Mouse (Mus musculus) megakaryocyte, embryonic 14.5 days (primary cell): ENCODE measurements around the gene Trappc3l. TPM values are rescaled to one million over a fixed set of nuclear protein-coding genes. Genes with fewer than 3 reads are reported as not detected.

ENCODE experiments used
- H3K27me3 ChIP-seq: replicated peaks from 2 replicates; pipeline ENCODE3; 2012; ENCODE audit warnings: inconsistent platforms
- H3K36me3 ChIP-seq: replicated peaks from 2 replicates; pipeline ENCODE3; 2012; ENCODE audit warnings: low read length, inconsistent platforms, mixed read lengths
- H3K4me1 ChIP-seq: 2 replicates; pipeline ENCODE4 v1.6.1; 2012; ENCODE audit warnings: inconsistent platforms
- H3K4me3 ChIP-seq: replicated peaks from 2 replicates; pipeline ENCODE3; 2012; ENCODE audit warnings: moderate library complexity, mild to moderate bottlenecking, inconsistent platforms
- H3K9me3 ChIP-seq: 2 replicates; pipeline ENCODE4 v1.6.1; 2012; ENCODE audit warnings: inconsistent platforms
- FLI1 ChIP-seq: IDR thresholded peaks from 2 replicates; pipeline ENCODE4 v1.6.1; 2012; ENCODE audit warnings: low read length, inconsistent platforms, mixed read lengths
- GATA1 ChIP-seq: IDR thresholded peaks from 3 replicates; pipeline ENCODE4 v1.6.1; 2012; ENCODE audit warnings: mixed read lengths, low read length, inconsistent platforms, borderline replicate concordance
- polyA plus RNA-seq: library from polyadenylated mRNA; stranded (reverse); fragments of >175 nt; gene quantifications from 2 replicates; pipeline ENCODE4 v1.2.3, GENCODE M21; 2012; ENCODE audit warnings: low replicate concordance; ENCODE audit not compliant: insufficient read depth

The Trappc3l gene
- polyA plus RNA-seq, 1 experiment: not detected

DNA sequence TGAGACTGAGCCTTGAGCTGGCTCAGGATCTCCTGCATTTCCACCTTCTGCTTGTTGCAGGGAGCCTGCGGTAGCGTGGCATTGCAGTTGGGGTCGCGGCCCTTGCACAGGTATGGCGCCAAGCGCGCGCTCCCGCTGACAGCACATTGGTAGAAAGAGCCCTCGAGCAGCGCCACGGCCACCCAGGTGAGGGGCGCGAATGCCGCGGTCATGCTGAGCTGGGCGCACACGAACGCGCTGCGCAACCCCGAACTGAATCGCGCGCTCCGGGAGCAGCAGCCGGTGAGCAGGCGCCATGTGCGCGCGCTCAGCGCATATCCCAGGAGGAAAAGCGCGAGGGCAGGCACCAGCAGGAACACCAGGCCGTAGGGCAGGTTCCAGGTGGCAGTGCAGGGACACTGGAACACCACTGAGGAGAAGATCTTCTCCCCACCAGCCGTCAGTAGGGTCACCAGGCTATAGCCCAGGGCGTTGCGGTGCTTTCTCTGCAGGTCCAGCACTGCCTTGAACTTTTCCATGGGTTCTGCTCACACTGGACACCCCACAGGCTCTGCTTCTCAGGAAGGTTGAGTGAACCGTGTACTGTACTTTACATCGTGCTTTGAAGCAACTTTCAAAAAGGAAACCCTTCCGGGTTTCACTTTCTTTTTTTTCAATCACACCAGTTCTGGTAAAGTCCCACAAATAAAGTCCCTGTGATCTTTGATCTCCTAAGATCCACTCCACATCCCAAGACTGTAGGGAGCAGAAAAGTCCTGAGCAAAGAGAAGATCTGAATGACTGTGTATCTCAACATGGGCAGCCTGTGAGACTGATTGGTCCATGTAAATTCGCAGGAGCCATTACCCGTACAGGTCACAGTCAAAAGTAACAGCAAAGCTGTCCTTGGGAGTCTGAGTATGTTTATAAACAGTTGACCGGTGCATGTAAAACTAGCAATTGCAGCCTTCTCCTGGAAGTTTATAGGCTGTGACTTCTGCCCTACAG, 90.3 kb downstream of the Trappc3l start, which contains the start of gene Calhm6:
Gene Calhm6, minus strand, starts transcription at position 593 of the 987 bp plus-strand sequence.
- Histone ChIP-seq H3K4me1 (peaks cover 20% of the 10 kb centered on the region), H3K36me3 (no peaks in the 10 kb centered on the region), H3K4me3 (peak within 1 kb of the TSS; percentile 90), H3K9me3 (peaks cover 11% of the 10 kb centered on the region), H3K27me3 (peaks cover 12% of the 10 kb centered on the region)
- TF ChIP-seq GATA1 (no peak), FLI1 (no peak)

DNA sequence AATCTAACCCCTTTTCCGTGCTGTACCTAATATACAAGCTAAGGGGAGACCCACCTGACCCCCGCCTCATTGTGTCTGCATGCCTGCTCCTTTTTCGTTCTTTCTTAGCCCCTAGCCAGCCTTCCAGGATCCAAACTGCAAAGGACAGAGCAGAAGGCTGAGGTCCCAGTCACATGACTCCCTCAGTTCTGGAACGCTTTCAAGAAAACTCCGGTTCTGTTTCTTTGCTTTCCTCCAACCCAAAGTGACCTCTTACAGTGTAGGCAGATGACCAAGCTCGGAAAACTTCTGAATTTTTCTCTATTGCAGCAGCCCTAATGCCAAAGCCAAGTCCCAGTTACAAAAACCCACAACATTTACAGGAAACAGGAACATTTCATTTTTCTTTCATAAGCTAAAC, 91.0 kb downstream of the Trappc3l start:
- TF ChIP-seq FLI1: no peak
- no peak for TF ChIP-seq GATA1
- H3K9me3 ChIP-seq: peaks cover 9% of the 10 kb centered on the region
- peaks cover 20% of the 10 kb centered on the region for H3K4me1 ChIP-seq
- no peak overlapping the region for H3K4me3 ChIP-seq
- peaks cover 12% of the 10 kb centered on the region for H3K27me3 ChIP-seq
- H3K36me3 ChIP-seq: no peaks in the 10 kb centered on the region

DNA sequence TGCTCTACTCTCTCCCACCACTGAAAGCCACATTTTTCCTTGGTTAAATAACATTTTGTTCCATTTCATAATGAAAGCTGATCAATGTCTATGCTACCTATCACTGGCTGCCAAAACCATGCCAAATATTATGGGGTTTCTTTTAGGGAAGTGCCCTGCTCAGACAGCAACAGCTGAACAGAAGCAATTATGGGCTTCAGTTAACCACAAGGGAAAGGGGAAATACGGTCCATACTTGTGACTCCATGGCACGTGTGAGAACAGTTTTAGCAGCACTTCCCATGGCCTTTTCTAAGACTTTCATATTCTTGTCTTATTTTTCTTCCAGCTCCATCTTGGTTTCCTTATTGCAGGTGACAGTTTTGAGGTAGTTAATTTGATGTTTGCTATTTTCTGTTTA, 94.0 kb downstream of the Trappc3l start:
- H3K9me3 ChIP-seq: peaks cover 5% of the 10 kb centered on the region; the same call in 1 of the 2 replicates
- H3K4me3 ChIP-seq: no peak overlapping the region
- no peak for TF ChIP-seq GATA1
- no peak for TF ChIP-seq FLI1
- peaks cover 17% of the 10 kb centered on the region for H3K4me1 ChIP-seq
- H3K27me3 ChIP-seq: peaks cover 12% of the 10 kb centered on the region
- no peaks in the 10 kb centered on the region for H3K36me3 ChIP-seq

DNA sequence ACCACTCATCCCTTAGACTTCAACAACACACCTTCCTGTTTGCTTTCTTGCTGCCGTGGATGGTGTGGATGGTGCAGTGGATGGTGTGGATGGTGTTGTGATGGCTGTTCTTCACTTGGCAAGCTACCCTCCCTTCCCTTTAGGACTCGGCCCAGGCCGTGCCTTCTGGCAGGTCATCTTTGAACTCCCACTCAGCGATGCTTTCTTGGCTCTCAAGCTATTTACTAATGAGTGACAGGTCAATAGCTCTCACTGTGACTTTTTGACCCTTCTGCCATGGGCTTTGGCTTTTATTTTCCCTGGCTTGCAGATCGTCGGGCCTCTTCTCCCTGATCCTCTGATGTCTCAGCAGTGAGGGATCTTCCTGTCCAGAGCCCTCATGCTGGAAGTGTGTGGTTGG, 99.0 kb downstream of the Trappc3l start:
- TF ChIP-seq FLI1 (no peak), GATA1 (no peak)
- no peak overlapping the region for H3K4me3 ChIP-seq
- H3K27me3 ChIP-seq: no peaks in the 10 kb centered on the region
- H3K4me1 ChIP-seq: peaks cover 1% of the 10 kb centered on the region
- no peaks in the 10 kb centered on the region for H3K9me3 ChIP-seq
- no peaks in the 10 kb centered on the region for H3K36me3 ChIP-seq

DNA sequence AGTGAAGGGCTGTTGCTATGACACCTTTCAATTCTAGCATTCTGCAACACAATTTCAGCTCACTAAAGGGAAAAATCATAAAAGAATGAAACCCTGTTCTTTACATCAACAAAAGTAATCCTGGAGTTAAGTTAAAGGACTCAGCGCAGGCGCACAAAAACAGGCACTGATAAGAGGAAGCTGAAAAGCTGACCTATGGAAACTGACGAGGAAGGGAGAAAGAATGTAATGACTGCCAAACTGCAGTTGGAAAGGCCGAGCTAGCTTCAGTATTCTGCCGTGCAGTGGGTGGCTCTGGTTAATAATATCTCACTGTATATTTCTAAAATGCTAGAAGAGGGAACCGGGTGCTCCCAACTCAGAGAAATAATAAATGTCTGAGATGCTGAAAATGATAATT, 100.6 kb downstream of the Trappc3l start:
- Histone ChIP-seq H3K36me3 (no peaks in the 10 kb centered on the region), H3K27me3 (no peaks in the 10 kb centered on the region), H3K4me1 (no peaks in the 10 kb centered on the region), H3K9me3 (peaks cover 3% of the 10 kb centered on the region; the same call in 1 of the 2 replicates), H3K4me3 (no peak overlapping the region)
- TF ChIP-seq GATA1 (no peak), FLI1 (no peak)

DNA sequence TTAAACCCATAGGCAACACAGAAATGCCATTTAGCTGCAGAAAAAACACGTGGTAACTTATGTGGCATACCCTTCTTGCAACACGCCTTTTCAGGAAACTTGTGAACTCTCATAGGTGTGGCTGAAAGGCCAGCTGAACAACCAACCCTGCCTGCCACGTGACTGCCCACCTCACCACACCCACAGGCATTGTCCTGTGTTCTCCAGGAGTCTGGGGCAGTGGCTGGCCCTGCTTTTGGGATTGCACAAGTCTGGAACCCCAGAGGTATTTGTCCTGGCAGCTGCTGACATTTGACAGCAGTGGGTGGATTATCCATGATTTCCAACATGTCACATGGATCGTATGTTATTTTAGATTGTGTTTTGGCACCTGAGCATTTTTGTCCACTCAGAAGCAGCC, 102.4 kb downstream of the Trappc3l start:
- Histone ChIP-seq H3K9me3 (peaks cover 7% of the 10 kb centered on the region), H3K36me3 (no peaks in the 10 kb centered on the region), H3K4me3 (no peak overlapping the region), H3K4me1 (no peaks in the 10 kb centered on the region), H3K27me3 (no peaks in the 10 kb centered on the region)
- TF ChIP-seq GATA1 (no peak), FLI1 (no peak)

DNA sequence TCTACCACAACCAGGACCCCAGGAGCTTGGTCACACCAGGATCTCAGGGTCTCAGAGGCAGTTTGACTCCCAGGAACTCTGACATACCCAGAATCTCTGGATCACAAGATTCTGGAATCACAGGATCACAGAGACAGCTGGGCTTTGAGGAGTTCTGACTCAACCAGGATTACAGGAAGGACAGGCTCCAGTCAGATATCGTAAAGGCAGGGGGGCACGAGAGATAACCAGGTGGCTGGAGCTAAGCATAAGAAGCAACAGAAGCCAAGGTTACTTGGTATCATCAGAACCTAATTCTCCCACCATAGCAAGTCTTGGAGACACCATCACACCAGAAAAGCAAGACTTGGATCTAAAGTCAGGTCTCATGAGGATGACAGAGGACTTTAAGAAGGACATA, 104.3 kb downstream of the Trappc3l start:
- TF ChIP-seq FLI1 (no peak), GATA1 (no peak)
- peaks cover 7% of the 10 kb centered on the region for H3K9me3 ChIP-seq
- no peaks in the 10 kb centered on the region for H3K27me3 ChIP-seq
- H3K4me3 ChIP-seq: no peak overlapping the region
- no peaks in the 10 kb centered on the region for H3K36me3 ChIP-seq
- H3K4me1 ChIP-seq: no peaks in the 10 kb centered on the region

DNA sequence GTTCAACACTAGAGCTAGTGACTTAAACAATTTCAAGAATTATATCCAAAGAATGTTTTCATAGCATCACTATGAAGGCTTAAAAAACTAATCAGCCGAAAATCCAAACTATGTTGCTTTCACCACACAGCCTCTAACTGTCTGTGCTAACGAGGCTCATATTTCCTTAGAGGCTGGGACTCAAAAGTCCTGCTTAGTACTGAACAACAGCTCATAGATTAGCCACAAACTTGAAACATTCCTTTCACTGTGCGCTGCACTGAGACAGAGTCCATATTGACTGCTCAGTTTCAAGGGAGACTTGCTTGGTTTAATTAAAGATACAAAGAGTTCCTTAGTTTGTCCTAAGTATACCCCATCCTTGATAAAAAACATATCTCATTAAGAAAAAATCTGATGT, 112.4 kb downstream of the Trappc3l start:
- no peaks in the 10 kb centered on the region for H3K4me1 ChIP-seq
- H3K36me3 ChIP-seq: no peaks in the 10 kb centered on the region
- H3K9me3 ChIP-seq: no peaks in the 10 kb centered on the region
- TF ChIP-seq GATA1: no peak
- no peak for TF ChIP-seq FLI1
- peaks cover 13% of the 10 kb centered on the region for H3K27me3 ChIP-seq
- H3K4me3 ChIP-seq: no peak overlapping the region

DNA sequence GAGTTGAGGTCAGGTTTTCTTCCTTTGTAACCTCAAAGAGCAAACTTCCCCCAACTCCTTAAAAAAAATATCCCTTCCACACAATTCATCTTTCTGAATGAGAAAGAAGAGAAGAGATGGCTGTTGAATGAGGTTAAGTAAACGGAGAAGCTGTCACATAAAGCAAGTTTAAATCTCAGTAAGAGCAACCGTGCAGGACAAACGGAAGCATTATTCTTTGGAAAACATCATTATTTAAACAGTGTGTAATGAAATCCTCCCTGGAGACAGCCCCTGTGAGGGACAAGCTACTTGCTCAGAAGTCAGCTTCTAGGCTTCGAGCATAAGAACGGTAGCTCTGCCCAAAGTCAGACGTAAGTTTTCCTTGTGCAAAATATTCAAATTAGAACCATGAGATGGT, 113.1 kb downstream of the Trappc3l start:
- H3K4me1 ChIP-seq: no peaks in the 10 kb centered on the region
- no peak overlapping the region for H3K4me3 ChIP-seq
- H3K27me3 ChIP-seq: peaks cover 13% of the 10 kb centered on the region
- no peak for TF ChIP-seq GATA1
- TF ChIP-seq FLI1: no peak
- H3K36me3 ChIP-seq: no peaks in the 10 kb centered on the region
- H3K9me3 ChIP-seq: no peaks in the 10 kb centered on the region

DNA sequence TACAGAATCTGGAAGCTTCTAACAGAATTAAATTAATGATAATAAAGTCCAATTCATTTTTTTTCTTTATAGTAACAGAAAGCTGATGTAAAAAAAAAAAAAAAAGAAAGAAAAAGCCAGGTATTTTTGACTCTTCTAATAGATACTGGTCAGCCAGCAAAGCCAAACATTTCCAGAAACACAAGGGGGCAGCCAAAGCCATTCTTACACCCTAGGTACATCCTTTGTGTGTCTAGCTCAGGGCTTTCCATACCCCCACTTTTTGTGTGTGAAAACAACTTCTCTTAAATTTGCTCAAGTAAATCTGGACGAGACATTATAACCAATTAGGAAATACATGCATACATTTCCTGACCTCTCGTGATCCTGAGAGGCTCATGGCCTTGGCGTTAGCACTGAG, 114.4 kb downstream of the Trappc3l start:
- Histone ChIP-seq H3K36me3 (no peaks in the 10 kb centered on the region), H3K4me1 (no peaks in the 10 kb centered on the region), H3K9me3 (no peaks in the 10 kb centered on the region), H3K27me3 (peaks cover 20% of the 10 kb centered on the region), H3K4me3 (no peak overlapping the region)
- TF ChIP-seq FLI1: no peak
- no peak for TF ChIP-seq GATA1
